ENCODE assay signal across 10 mouse cellular contexts in the genomic region with DNA sequence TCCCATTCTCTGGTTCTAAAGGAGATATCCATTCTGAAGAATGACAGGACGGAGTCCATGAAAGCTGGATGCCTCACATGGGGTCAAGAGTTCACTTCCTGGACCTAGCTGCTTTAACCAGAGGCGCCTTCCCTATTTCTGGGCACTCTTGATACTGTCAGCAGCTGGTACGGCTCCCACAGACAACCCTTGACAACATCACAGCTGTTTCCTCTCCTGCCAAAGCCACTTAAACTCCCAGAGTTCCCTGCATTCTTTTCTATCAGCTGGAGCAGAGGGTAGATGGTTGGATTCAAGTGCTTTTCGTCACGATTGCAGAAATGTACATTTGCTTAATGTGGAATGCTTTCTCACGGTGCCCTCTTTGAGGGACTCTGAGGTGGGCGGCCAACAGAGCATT.
DNase-seq lines count a peak whose midpoint lies in the region; ATAC-seq lines count a peak whose summit lies in the region.
"Had no signal": no experiment of that assay in that cellular context is flagged by ENCODE, and none has a peak within 500 bp of the region (broad histone marks: within the 10 kb centered on the region; RNA-seq: fewer than 3 reads in every experiment).

No protein-coding gene starts in this region.

- no peaks in the 10 kb centered on the region for H3K27me3 ChIP-seq in heart, embryonic 11.5 days (ENCODE audit: control insufficient read depth, insufficient read depth, low read length)
- no peaks in the 10 kb centered on the region for H3K27me3 ChIP-seq in kidney, embryonic 14.5 days (ENCODE audit: control insufficient read depth, insufficient read depth, low read length)
- H3K27me3 ChIP-seq: embryonic facial prominence, embryonic 12.5 days; neural tube, embryonic 12.5 days had no signal

- ATAC-seq in heart, embryonic 11.5 days (replicated peaks; ENCODE audit: insufficient number of reproducible peaks, low FRiP score, low TSS enrichment), result peak; percentile 86
- ATAC-seq in kidney, embryonic 14.5 days (ENCODE audit: low FRiP score, low TSS enrichment), result peak; percentile 80
- no peak for ATAC-seq in activated CD4-positive, CD25-positive, alpha-beta regulatory T cell, adult 4 months

- DNase-seq in embryo, embryonic 9.5 days (ENCODE audit: extremely low spot score), result peak; percentile 21
- peak; percentile 76 for DNase-seq in lung, postnatal 25 days (ENCODE audit: low spot score)
- no peak for DNase-seq in layer of hippocampus, adult 11-12 months (ENCODE audit: low spot score)
- DNase-seq in left cerebral cortex, adult 9 months (ENCODE audit: low spot score in 2 of 2), result no peak
- DNase-seq in right cerebral cortex, postnatal 25 days, result no peak

- H3K9me3 ChIP-seq in heart, embryonic 11.5 days (replicated peaks; ENCODE audit: control insufficient read depth, low read length), result no peaks in the 10 kb centered on the region
- no peaks in the 10 kb centered on the region for H3K9me3 ChIP-seq in kidney, embryonic 14.5 days (ENCODE audit: control insufficient read depth, low read length)
- H3K9me3 ChIP-seq: embryonic facial prominence, embryonic 12.5 days; neural tube, embryonic 12.5 days had no signal

- WGBS in heart, embryonic 11.5 days (ENCODE audit: insufficient replicate concordance), result 7% methylated on average over 7 of the region's 7 CpGs
- WGBS in kidney, embryonic 14.5 days, result 32% methylated on average over 7 of the region's 7 CpGs

- peaks cover 40% of the 10 kb centered on the region for H3K4me1 ChIP-seq in heart, embryonic 11.5 days (ENCODE audit: control insufficient read depth, insufficient read depth, low read length)
- H3K4me1 ChIP-seq in kidney, embryonic 14.5 days (ENCODE audit: control insufficient read depth, insufficient read depth, low read length), result peaks cover 17% of the 10 kb centered on the region; the same call in 1 of the 2 replicates
- H3K4me1 ChIP-seq: neural tube, embryonic 12.5 days had no signal

- peak overlapping the region; percentile 67 for H3K27ac ChIP-seq in heart, embryonic 11.5 days (ENCODE audit: low read depth, low read length)
- peak overlapping the region; percentile 56; the same call in 1 of the 2 replicates for H3K27ac ChIP-seq in kidney, embryonic 14.5 days (ENCODE audit: low read depth, low read length)
- H3K27ac ChIP-seq: embryonic facial prominence, embryonic 12.5 days; neural tube, embryonic 12.5 days had no signal

- no peaks in the 10 kb centered on the region for H3K36me3 ChIP-seq in heart, embryonic 11.5 days (ENCODE audit: control insufficient read depth, insufficient read depth, low read length)
- H3K36me3 ChIP-seq in kidney, embryonic 14.5 days (ENCODE audit: control insufficient read depth, insufficient read depth, low read length), result no peaks in the 10 kb centered on the region
- H3K36me3 ChIP-seq: embryonic facial prominence, embryonic 12.5 days; neural tube, embryonic 12.5 days had no signal

- H3K4me2 ChIP-seq in heart, embryonic 11.5 days, result peak overlapping the region; percentile 38
- H3K4me2 ChIP-seq in kidney, embryonic 14.5 days (replicated peaks; ENCODE audit: low read depth, low read length), result no peak overlapping the region
- H3K4me2 ChIP-seq: embryonic facial prominence, embryonic 12.5 days; neural tube, embryonic 12.5 days had no signal

- H3K4me3 ChIP-seq in heart, embryonic 11.5 days (ENCODE audit: low read depth, low read length), result no peak overlapping the region
- no peak overlapping the region for H3K4me3 ChIP-seq in kidney, embryonic 14.5 days (ENCODE audit: low read length)
- H3K4me3 ChIP-seq: embryonic facial prominence, embryonic 12.5 days; neural tube, embryonic 12.5 days had no signal

- H3K9ac ChIP-seq in heart, embryonic 11.5 days (ENCODE audit: low read depth, low read length), result no peak overlapping the region
- no peak overlapping the region for H3K9ac ChIP-seq in kidney, embryonic 14.5 days (ENCODE audit: low read depth, low read length)
- H3K9ac ChIP-seq: embryonic facial prominence, embryonic 12.5 days; neural tube, embryonic 12.5 days had no signal

Comparison
In these comparisons a context has a peak if more than half of its experiments do, and no peak if none do; other contexts are left out.
1. DNase-seq: peak in embryo, embryonic 9.5 days (single experiment) and lung, postnatal 25 days (single experiment); none in layer of hippocampus, adult 11-12 months (single experiment), left cerebral cortex, adult 9 months (0 of 2) and right cerebral cortex, postnatal 25 days (single experiment).